Mouse (Mus musculus): ENCODE data around the gene Zbtb37. TPM values are rescaled to one million over a fixed set of nuclear protein-coding genes. Genes with fewer than 3 reads are reported as not detected.
A peak's percentile ranks its signal among the peaks of the same experiment; 100 is the strongest.
"Not testable (repeated sequence)": the region's sequence is repeated elsewhere in the genome, so short reads cannot be mapped to it uniquely, and the experiment has no call there.

Zbtb37 gene
- polyA plus RNA-seq, 1 experiment from 2014 or later = 6.6 TPM

DNA sequence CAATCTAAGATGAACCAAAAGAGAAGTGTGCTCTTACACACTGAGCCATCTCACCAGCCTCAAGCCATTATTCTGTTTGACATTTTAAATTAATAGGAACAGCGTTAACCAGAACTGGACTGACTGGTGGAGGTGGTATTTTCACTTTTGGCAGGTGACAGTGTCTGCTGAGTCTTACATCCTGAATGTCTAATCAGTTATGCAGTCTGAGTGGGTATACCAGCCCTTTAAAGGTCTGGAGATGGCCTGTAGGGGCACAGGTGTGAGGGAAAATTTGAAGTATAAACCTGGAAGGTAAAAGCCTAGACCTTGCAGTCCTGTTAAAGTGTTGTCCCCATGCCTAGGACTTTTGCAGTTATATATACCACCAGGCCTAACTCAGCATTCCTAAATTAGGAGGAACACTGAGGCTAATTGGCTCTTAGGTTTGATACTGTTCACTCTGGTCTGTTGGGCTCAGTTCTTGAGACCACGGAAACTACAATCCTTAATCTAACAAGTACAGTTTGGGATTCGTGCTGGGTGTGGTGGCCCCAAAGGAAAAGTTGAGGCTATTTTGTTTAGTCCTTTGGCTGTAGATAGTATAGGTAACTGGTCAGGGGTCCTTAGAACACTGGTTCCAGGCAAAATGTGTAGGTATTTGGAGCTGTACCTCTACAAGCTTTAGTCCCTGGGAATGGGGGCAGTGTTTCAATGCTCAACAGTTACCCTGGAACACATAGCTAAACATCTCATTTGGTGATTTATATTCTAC is 4.5 kb upstream of the Zbtb37 start:
- peak overlapping the region; percentile 42 for H3K27ac ChIP-seq
- peak overlapping the region; percentile 85; the same call in 1 of the 2 replicates for H3K4me3 ChIP-seq
- no peaks in the 10 kb centered on the region for H3K9me3 ChIP-seq
- WGBS = 4% methylated on average over 3 of the region's 3 CpGs
- H3K4me1 ChIP-seq = peaks cover 26% of the 10 kb centered on the region
- H3K36me3 ChIP-seq (replicated peaks) = peaks cover 86% of the 10 kb centered on the region
- DNase-seq (ENCODE audit: extremely low spot score, low spot score) = peak; percentile 55
- no peaks in the 10 kb centered on the region for H3K27me3 ChIP-seq (ENCODE audit: poor library complexity, severe bottlenecking)

DNA sequence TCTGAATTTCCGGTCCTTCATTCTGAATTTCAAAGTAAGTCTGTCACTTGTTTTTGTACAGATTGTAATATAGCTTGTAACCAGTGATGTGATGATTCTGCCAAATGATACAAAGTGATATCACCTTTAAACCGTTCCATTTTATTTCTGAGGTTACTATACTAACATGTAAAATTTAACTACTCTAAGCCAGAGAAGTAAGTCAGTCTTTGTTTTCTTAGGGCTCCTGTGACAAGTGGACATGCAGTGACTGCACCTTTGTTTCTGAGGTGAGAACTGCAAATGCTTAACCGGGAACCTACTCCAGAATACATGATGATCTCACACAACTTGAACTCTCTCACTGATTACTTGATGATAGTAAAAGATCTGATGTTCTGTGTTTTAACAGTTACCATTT is 3.4 kb upstream of the Zbtb37 start:
- Histone ChIP-seq H3K9me3 (no peaks in the 10 kb centered on the region), H3K4me3 (peak overlapping the region; percentile 85), H3K36me3 (replicated peaks) (peaks cover 75% of the 10 kb centered on the region), H3K4me1 (peaks cover 35% of the 10 kb centered on the region), H3K27ac (peak overlapping the region; percentile 97), H3K27me3 (ENCODE audit: poor library complexity, severe bottlenecking) (no peaks in the 10 kb centered on the region)
- WGBS = 44% methylated on average over 3 of the region's 3 CpGs
- peak; percentile 11 for DNase-seq (ENCODE audit: extremely low spot score, low spot score)

GRCm38 (mm10) chr1:161037599-161037998 is 3.0 kb upstream of the Zbtb37 start:
- H3K36me3 ChIP-seq (replicated peaks) = peaks cover 73% of the 10 kb centered on the region
- no peaks in the 10 kb centered on the region for H3K27me3 ChIP-seq (ENCODE audit: poor library complexity, severe bottlenecking)
- H3K27ac ChIP-seq = peak overlapping the region; percentile 97
- H3K4me1 ChIP-seq = peaks cover 35% of the 10 kb centered on the region
- no peaks in the 10 kb centered on the region for H3K9me3 ChIP-seq
- 33% methylated on average over 3 of the region's 3 CpGs for WGBS
- H3K4me3 ChIP-seq = peak overlapping the region; percentile 85
- DNase-seq (ENCODE audit: extremely low spot score, low spot score) = peak; percentile 15

GRCm38 (mm10) chr1:161037026-161037425 is 2.4 kb upstream of the Zbtb37 start:
- Histone ChIP-seq H3K36me3 (replicated peaks) (peaks cover 73% of the 10 kb centered on the region), H3K4me1 (peaks cover 35% of the 10 kb centered on the region), H3K9me3 (no peaks in the 10 kb centered on the region), H3K27ac (peak overlapping the region; percentile 97), H3K27me3 (ENCODE audit: poor library complexity, severe bottlenecking) (no peaks in the 10 kb centered on the region), H3K4me3 (peak overlapping the region; percentile 85)
- 0% methylated on average over 1 of the region's 1 CpGs for WGBS
- no peak for DNase-seq (ENCODE audit: extremely low spot score, low spot score)

DNA sequence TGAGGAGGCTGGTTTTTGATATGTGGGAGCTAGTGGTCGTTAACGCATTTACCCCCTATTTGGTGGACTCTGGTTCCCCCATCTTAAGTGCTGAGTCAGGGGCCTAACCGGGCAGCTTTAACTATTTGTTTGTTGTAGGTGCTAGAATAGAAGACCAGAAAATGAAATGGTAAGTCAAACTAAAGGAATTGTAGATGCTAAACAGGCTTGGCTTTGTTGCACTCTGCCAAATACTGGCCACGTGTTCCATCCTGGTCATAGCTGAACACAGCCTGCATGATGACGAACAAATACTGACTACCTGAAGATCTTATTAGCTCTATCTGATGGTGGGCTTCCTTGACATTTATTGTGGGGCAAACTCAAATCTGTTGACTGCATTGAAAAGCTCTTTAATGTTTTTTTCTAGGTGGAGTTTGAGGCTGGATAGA is 1.8 kb upstream of the Zbtb37 start:
- H3K9me3 ChIP-seq = no peaks in the 10 kb centered on the region
- DNase-seq (ENCODE audit: extremely low spot score, low spot score) = peak; percentile 26

GRCm38 (mm10) chr1:161035786-161036404 is 1.2 kb upstream of the Zbtb37 start:
- peak overlapping the region; percentile 97 for H3K27ac ChIP-seq
- H3K36me3 ChIP-seq (replicated peaks) = peaks cover 73% of the 10 kb centered on the region
- peaks cover 35% of the 10 kb centered on the region for H3K4me1 ChIP-seq
- no peaks in the 10 kb centered on the region for H3K9me3 ChIP-seq
- H3K4me3 ChIP-seq = peak overlapping the region; percentile 85
- DNase-seq (ENCODE audit: extremely low spot score, low spot score) = no peak
- WGBS = under 1% methylated on average over 6 of the region's 6 CpGs
- H3K27me3 ChIP-seq (ENCODE audit: poor library complexity, severe bottlenecking) = no peaks in the 10 kb centered on the region

More for the DNA sequence above, 1.8 kb upstream of the Zbtb37 start:
- Histone ChIP-seq H3K4me3 (peak overlapping the region; percentile 85), H3K36me3 (replicated peaks) (peaks cover 73% of the 10 kb centered on the region), H3K27me3 (ENCODE audit: poor library complexity, severe bottlenecking) (no peaks in the 10 kb centered on the region), H3K4me1 (peaks cover 35% of the 10 kb centered on the region), H3K27ac (peak overlapping the region; percentile 97)
- WGBS = 0% methylated on average over 5 of the region's 5 CpGs

DNA sequence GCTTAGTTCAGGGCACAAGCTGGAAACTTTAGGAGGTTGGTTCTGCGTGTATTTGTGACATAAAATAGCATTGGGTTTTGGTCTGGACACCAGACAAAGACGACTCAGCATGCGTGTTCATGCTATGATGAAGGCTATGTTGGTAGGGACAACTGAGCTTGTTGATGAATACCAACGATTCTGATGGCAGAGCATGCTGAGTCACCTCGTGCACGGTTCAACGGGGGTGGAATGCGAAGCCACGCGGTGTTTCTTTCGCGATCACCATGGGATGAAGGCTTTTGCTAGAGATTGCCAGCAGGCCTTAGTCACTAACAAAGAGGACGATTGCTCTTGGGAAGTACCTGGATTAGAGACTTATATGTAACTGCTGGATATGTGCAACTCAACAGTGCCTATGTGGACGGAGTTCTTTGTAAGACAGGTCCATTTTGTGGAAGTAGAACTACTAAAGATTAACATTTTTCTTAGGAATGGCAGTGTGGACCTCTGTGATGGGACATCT is 684 bp upstream of the Zbtb37 start:
- Histone ChIP-seq H3K4me1 (peaks cover 35% of the 10 kb centered on the region), H3K9me3 (no peaks in the 10 kb centered on the region), H3K27ac (peak overlapping the region; percentile 97), H3K27me3 (ENCODE audit: poor library complexity, severe bottlenecking) (no peaks in the 10 kb centered on the region), H3K36me3 (replicated peaks) (peaks cover 73% of the 10 kb centered on the region), H3K4me3 (peak overlapping the region; percentile 85)
- WGBS = 0% methylated on average over 14 of the region's 14 CpGs
- no peak for DNase-seq (ENCODE audit: extremely low spot score, low spot score)

- H3K4me3 ChIP-seq = peak overlapping the region; percentile 85
- H3K36me3 ChIP-seq (replicated peaks) = peaks cover 73% of the 10 kb centered on the region
- no peaks in the 10 kb centered on the region for H3K27me3 ChIP-seq (ENCODE audit: poor library complexity, severe bottlenecking)
- no peak for DNase-seq (ENCODE audit: extremely low spot score, low spot score)
- H3K27ac ChIP-seq = peak overlapping the region; percentile 97
- 2% methylated on average over 21 of the region's 21 CpGs for WGBS
- H3K9me3 ChIP-seq = no peaks in the 10 kb centered on the region
- peaks cover 23% of the 10 kb centered on the region for H3K4me1 ChIP-seq
Measured at GRCm38 (mm10) chr1:161033856-161034434, 704 bp downstream of the Zbtb37 start.

GRCm38 (mm10) chr1:161032345-161032744 is 2.3 kb downstream of the Zbtb37 start:
- no peaks in the 10 kb centered on the region for H3K9me3 ChIP-seq
- H3K4me3 ChIP-seq = no peak overlapping the region
- WGBS = 93% methylated on average over 7 of the region's 7 CpGs
- H3K27me3 ChIP-seq (ENCODE audit: poor library complexity, severe bottlenecking) = no peaks in the 10 kb centered on the region
- no peak overlapping the region for H3K27ac ChIP-seq
- H3K36me3 ChIP-seq (replicated peaks) = peaks cover 63% of the 10 kb centered on the region
- peaks cover 10% of the 10 kb centered on the region for H3K4me1 ChIP-seq
- peak; percentile 7 for DNase-seq (ENCODE audit: extremely low spot score, low spot score)

DNA sequence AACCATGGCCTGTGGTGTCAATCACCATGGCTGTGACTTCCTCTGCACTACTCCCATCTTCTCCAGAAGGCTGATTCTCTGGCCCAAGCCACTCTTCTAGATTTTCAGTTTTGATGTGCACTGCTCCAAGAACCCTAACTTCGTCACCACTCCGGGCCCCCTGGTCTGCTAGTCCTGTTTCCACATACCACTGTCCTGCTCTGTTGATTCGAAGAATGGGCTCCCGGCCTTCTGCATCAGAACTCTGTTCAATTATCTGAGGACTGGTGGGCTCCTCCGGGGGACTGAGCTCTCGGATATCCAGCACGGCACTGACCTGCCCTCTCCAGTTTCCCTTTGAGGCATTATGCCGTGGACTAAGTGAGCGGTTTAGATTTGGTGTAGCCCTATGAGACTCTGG is 2.8 kb downstream of the Zbtb37 start:
- DNase-seq (ENCODE audit: extremely low spot score, low spot score) = no peak
- 87% methylated on average over 9 of the region's 9 CpGs for WGBS
- H3K4me1 ChIP-seq = peaks cover 9% of the 10 kb centered on the region
- no peaks in the 10 kb centered on the region for H3K9me3 ChIP-seq
- no peak overlapping the region for H3K4me3 ChIP-seq
- H3K27me3 ChIP-seq (ENCODE audit: poor library complexity, severe bottlenecking) = no peaks in the 10 kb centered on the region
- no peak overlapping the region for H3K27ac ChIP-seq
- peaks cover 63% of the 10 kb centered on the region for H3K36me3 ChIP-seq (replicated peaks)

- no peak overlapping the region for H3K27ac ChIP-seq
- no peaks in the 10 kb centered on the region for H3K27me3 ChIP-seq (ENCODE audit: poor library complexity, severe bottlenecking)
- no peak for DNase-seq (ENCODE audit: extremely low spot score, low spot score)
- 91% methylated on average over 3 of the region's 3 CpGs for WGBS
- H3K9me3 ChIP-seq = no peaks in the 10 kb centered on the region
- peaks cover 55% of the 10 kb centered on the region for H3K36me3 ChIP-seq (replicated peaks)
- H3K4me3 ChIP-seq = no peak overlapping the region
- H3K4me1 ChIP-seq = peaks cover 9% of the 10 kb centered on the region
Measured at GRCm38 (mm10) chr1:161030058-161030457, 4.6 kb downstream of the Zbtb37 start.

GRCm38 (mm10) chr1:161028427-161028826 is 6.2 kb downstream of the Zbtb37 start:
- not testable (repeated sequence) for H3K4me1 ChIP-seq; H3K4me3 ChIP-seq; H3K27me3 ChIP-seq (ENCODE audit: poor library complexity, severe bottlenecking); H3K27ac ChIP-seq; DNase-seq (ENCODE audit: extremely low spot score, low spot score); H3K9me3 ChIP-seq
- 79% methylated on average over 1 of the region's 1 CpGs for WGBS
- H3K36me3 ChIP-seq (replicated peaks) = peaks cover 63% of the 10 kb centered on the region

GRCm38 (mm10) chr1:161027196-161027595 is 7.5 kb downstream of the Zbtb37 start:
- 93% methylated on average over 2 of the region's 2 CpGs for WGBS
- no peaks in the 10 kb centered on the region for H3K27me3 ChIP-seq (ENCODE audit: poor library complexity, severe bottlenecking)
- H3K9me3 ChIP-seq = no peaks in the 10 kb centered on the region
- no peaks in the 10 kb centered on the region for H3K4me1 ChIP-seq
- H3K27ac ChIP-seq = no peak overlapping the region
- DNase-seq (ENCODE audit: extremely low spot score, low spot score) = no peak
- H3K4me3 ChIP-seq = no peak overlapping the region
- H3K36me3 ChIP-seq (replicated peaks) = peaks cover 60% of the 10 kb centered on the region

Data from forebrain, embryonic 10.5 days (tissue).